Mouse (Mus musculus) cortical plate, adult 2 months (tissue): ENCODE measurements around the gene Rsph9.

Experiments
- CTCF ChIP-seq: fragments of 200-500 bp; IDR thresholded peaks from 2 replicates; pipeline ENCODE4 v1.5.1; 2011; ENCODE audit warnings: mild to moderate bottlenecking, control low read depth, low read length; ENCODE audit not compliant: insufficient read depth; ENCODE audit errors: extremely low read depth
- POLR2A ChIP-seq: fragments of 200-500 bp; IDR thresholded peaks from 2 replicates; pipeline ENCODE4 v1.6.1; 2011; ENCODE audit warnings: mild to moderate bottlenecking, low read length, control low read depth; ENCODE audit not compliant: insufficient read depth; ENCODE audit errors: extremely low read depth

- no peak for TF ChIP-seq CTCF
- TF ChIP-seq POLR2A: no peak
Observed at GRCm38 (mm10) chr17:46126608-46127007, 17.4 kb downstream of the Rsph9 start.
